Mouse (Mus musculus) MEL (cell line): ENCODE results near the gene Aldh3b3. TPM values are rescaled to one million over a fixed set of nuclear protein-coding genes. Genes with fewer than 3 reads are reported as not detected.

ENCODE experiments used
- DNase-seq: peaks from one replicate; pipeline ENCODE4 v3.0.0; 2011; ENCODE audit warnings: low read depth, low spot score
- H3K27ac ChIP-seq: 2 replicates; pipeline ENCODE4 v1.5.1; 2012; ENCODE audit warnings: low read depth, mild to moderate bottlenecking, control low read depth, low read length, moderate library complexity; ENCODE audit not compliant: control insufficient read depth
- H3K27me3 ChIP-seq, 2 experiments: fragments of 150-350 bp in 1 of 2; sonication (generic) in 1 of 2; 2 replicates each; pipeline ENCODE4 v1.6.1; 2012; ENCODE audit warnings: low read length in 2 of 2, mild to moderate bottlenecking in 2 of 2, improper control_type of control experiment in 1 of 2, moderate library complexity in 1 of 2; ENCODE audit not compliant: insufficient read depth in 2 of 2, control insufficient read depth in 1 of 2
- H3K36me3 ChIP-seq, 2 experiments: 2 replicates each; pipeline ENCODE4 v1.6.1; 2012 to 2014; ENCODE audit warnings: low read length in 2 of 2, improper control_type of control experiment in 1 of 2, inconsistent platforms in 1 of 2, mild to moderate bottlenecking in 1 of 2; ENCODE audit not compliant: insufficient read depth in 2 of 2, control insufficient read depth in 1 of 2
- H3K4me1 ChIP-seq, 2 experiments: fragments of 150-350 bp in 1 of 2; sonication (generic) in 1 of 2; 2 replicates each; pipeline ENCODE4 v1.6.1; 2012; ENCODE audit warnings: low read length in 2 of 2, improper control_type of control experiment in 1 of 2, mild to moderate bottlenecking in 1 of 2; ENCODE audit not compliant: insufficient read depth in 2 of 2, control insufficient read depth in 1 of 2
- H3K4me3 ChIP-seq, 2 experiments: fragments of 150-350 bp in 1 of 2; sonication (generic) in 1 of 2; 2 replicates each; pipeline ENCODE4 v1.5.1; 2012; ENCODE audit warnings: low read depth in 2 of 2, low read length in 2 of 2, mild to moderate bottlenecking in 2 of 2, moderate library complexity in 2 of 2, control low read depth in 1 of 2, improper control_type of control experiment in 1 of 2; ENCODE audit not compliant: control insufficient read depth in 1 of 2, insufficient read depth in 1 of 2
- H3K79me2 ChIP-seq: 2 replicates; pipeline ENCODE4 v1.6.1; 2012; ENCODE audit warnings: mild to moderate bottlenecking, low read length, moderate library complexity; ENCODE audit not compliant: control insufficient read depth, poor library complexity, insufficient read depth
- H3K9ac ChIP-seq: 2 replicates; pipeline ENCODE4 v1.6.1; 2012; ENCODE audit warnings: low read depth, mild to moderate bottlenecking, control low read depth, low read length, moderate library complexity; ENCODE audit not compliant: control insufficient read depth, poor library complexity, severe bottlenecking
- H3K9me3 ChIP-seq: fragments of 150-350 bp; sonication (generic); replicated peaks from 2 replicates; pipeline ENCODE4 v1.6.1; 2012; ENCODE audit warnings: mild to moderate bottlenecking, low read length, improper control_type of control experiment, moderate library complexity; ENCODE audit not compliant: insufficient read depth
- CHD1 ChIP-seq: IDR thresholded peaks from 2 replicates; pipeline ENCODE4 v1.6.1; 2012; ENCODE audit warnings: low read depth, mild to moderate bottlenecking, inconsistent platforms, low read length, improper control_type of control experiment
- CHD2 ChIP-seq: IDR thresholded peaks from 2 replicates; pipeline ENCODE4 v1.6.1; 2011; ENCODE audit warnings: low read length, improper control_type of control experiment
- CTCF ChIP-seq, 3 experiments: IDR thresholded peaks in 2 of 3; conservative IDR thresholded peaks in 1 of 3; 2 replicates each; pipeline ENCODE4 v1.5.1; 2011 to 2012; ENCODE audit warnings: low read length in 3 of 3, low read depth in 2 of 3, mild to moderate bottlenecking in 2 of 3, improper control_type of control experiment in 1 of 3, inconsistent platforms in 1 of 3, mixed read lengths in 1 of 3, moderate library complexity in 1 of 3; ENCODE audit not compliant: control insufficient read depth in 1 of 3, insufficient read depth in 1 of 3, poor library complexity in 1 of 3, severe bottlenecking in 1 of 3
- E2F4 ChIP-seq: IDR thresholded peaks from 2 replicates; pipeline ENCODE4 v1.6.1; 2011; ENCODE audit warnings: low read depth, low read length, improper control_type of control experiment, borderline replicate concordance
- ETS1 ChIP-seq: IDR thresholded peaks from 2 replicates; pipeline ENCODE4 v1.6.1; 2012; ENCODE audit warnings: low read depth, mild to moderate bottlenecking, inconsistent platforms, low read length, improper control_type of control experiment, moderate library complexity
- GABPA ChIP-seq: IDR thresholded peaks from 2 replicates; pipeline ENCODE4 v1.6.1; 2012; ENCODE audit warnings: low read depth, mild to moderate bottlenecking, inconsistent platforms, low read length, improper control_type of control experiment, moderate library complexity
- HCFC1 ChIP-seq: IDR thresholded peaks from 2 replicates; pipeline ENCODE4 v1.6.1; 2012; ENCODE audit warnings: low read depth, mild to moderate bottlenecking, inconsistent platforms, low read length, improper control_type of control experiment, moderate library complexity
- KAT2A ChIP-seq: conservative IDR thresholded peaks from 2 replicates; pipeline ENCODE4 v1.6.1; 2012; ENCODE audit warnings: low read depth, low read length, improper control_type of control experiment, inconsistent platforms
- MAFK ChIP-seq: IDR thresholded peaks from 2 replicates; pipeline ENCODE4 v1.6.1; 2011; ENCODE audit warnings: low read depth, mild to moderate bottlenecking, low read length, improper control_type of control experiment, borderline replicate concordance
- MAX ChIP-seq: IDR thresholded peaks from 2 replicates; pipeline ENCODE4 v1.6.1; 2011; ENCODE audit warnings: low read length, improper control_type of control experiment
- MEF2A ChIP-seq: IDR thresholded peaks from 2 replicates; pipeline ENCODE4 v1.6.1; 2014; ENCODE audit warnings: low read depth, mild to moderate bottlenecking, inconsistent platforms, low read length, improper control_type of control experiment; ENCODE audit not compliant: poor library complexity, insufficient replicate concordance, severe bottlenecking; ENCODE audit errors: extremely low read depth
- MXI1 ChIP-seq: IDR thresholded peaks from 2 replicates; pipeline ENCODE4 v1.6.1; 2011; ENCODE audit warnings: mild to moderate bottlenecking, low read depth, low read length, improper control_type of control experiment
- MYB ChIP-seq: IDR thresholded peaks from 2 replicates; pipeline ENCODE4 v1.6.1; 2011; ENCODE audit warnings: mild to moderate bottlenecking, low read depth, low read length, improper control_type of control experiment
- MYC ChIP-seq: IDR thresholded peaks from 2 replicates; pipeline ENCODE4 v1.6.1; 2011; ENCODE audit warnings: low read depth, mild to moderate bottlenecking, low read length, improper control_type of control experiment, moderate library complexity
- NELFE ChIP-seq: IDR thresholded peaks from 2 replicates; pipeline ENCODE4 v1.6.1; 2011; ENCODE audit warnings: low read depth, low read length, improper control_type of control experiment
- POLR2A ChIP-seq, 2 experiments: IDR thresholded peaks; 2 replicates each; pipeline ENCODE4 v1.6.1; 2011 to 2012; ENCODE audit warnings: low read length in 2 of 2, mild to moderate bottlenecking in 2 of 2, control low read depth in 1 of 2, improper control_type of control experiment in 1 of 2, low read depth in 1 of 2, moderate library complexity in 1 of 2; ENCODE audit not compliant: control insufficient read depth in 1 of 2, insufficient read depth in 1 of 2, poor library complexity in 1 of 2
- POLR2AphosphoS2 ChIP-seq: IDR thresholded peaks from 2 replicates; pipeline ENCODE4 v1.6.1; 2011; ENCODE audit warnings: low read length, improper control_type of control experiment
- RAD21 ChIP-seq: IDR thresholded peaks from 2 replicates; pipeline ENCODE4 v1.6.1; 2011; ENCODE audit warnings: mild to moderate bottlenecking, low read depth, low read length, improper control_type of control experiment
- RCOR1 ChIP-seq: IDR thresholded peaks from 2 replicates; pipeline ENCODE4 v1.6.1; 2012; ENCODE audit warnings: low read depth, mild to moderate bottlenecking, inconsistent platforms, low read length, improper control_type of control experiment
- SIN3A ChIP-seq: IDR thresholded peaks from 2 replicates; pipeline ENCODE4 v1.6.1; 2012; ENCODE audit warnings: low read length, improper control_type of control experiment, inconsistent platforms
- TBP ChIP-seq: IDR thresholded peaks from 2 replicates; pipeline ENCODE4 v1.8.0; 2011; ENCODE audit warnings: low read depth, low read length, improper control_type of control experiment
- UBTF ChIP-seq: IDR thresholded peaks from 2 replicates; pipeline ENCODE4 v1.6.1; 2012; ENCODE audit warnings: low read depth, mild to moderate bottlenecking, inconsistent platforms, low read length, improper control_type of control experiment, moderate library complexity, borderline replicate concordance; ENCODE audit not compliant: insufficient read depth
- USF1 ChIP-seq: IDR thresholded peaks from 2 replicates; pipeline ENCODE4 v1.6.1; 2014; ENCODE audit warnings: low read depth, mild to moderate bottlenecking, inconsistent platforms, low read length, improper control_type of control experiment, moderate library complexity
- USF2 ChIP-seq, 2 experiments: IDR thresholded peaks; 2 replicates each; pipeline ENCODE4 v1.6.1; 2011 to 2012; ENCODE audit warnings: improper control_type of control experiment in 2 of 2, low read length in 2 of 2, borderline replicate concordance in 1 of 2, inconsistent platforms in 1 of 2, low read depth in 1 of 2, mild to moderate bottlenecking in 1 of 2; ENCODE audit not compliant: insufficient read depth in 1 of 2
- ZC3H11A ChIP-seq: IDR thresholded peaks from 2 replicates; pipeline ENCODE4 v1.6.1; 2012; ENCODE audit warnings: low read depth, mild to moderate bottlenecking, inconsistent platforms, low read length, improper control_type of control experiment
- ZKSCAN1 ChIP-seq: IDR thresholded peaks from 2 replicates; pipeline ENCODE4 v1.6.1; 2012; ENCODE audit warnings: low read depth, mild to moderate bottlenecking, inconsistent platforms, low read length, improper control_type of control experiment, moderate library complexity
- ZMIZ1 ChIP-seq: IDR thresholded peaks from 2 replicates; pipeline ENCODE4 v1.6.1; 2012; ENCODE audit warnings: low read depth, mild to moderate bottlenecking, inconsistent platforms, low read length, improper control_type of control experiment, moderate library complexity
- polyA plus RNA-seq, 2 experiments: library from polyadenylated mRNA; stranded (reverse) in 1 of 2; unstranded in 1 of 2; fragments of >175 nt in 1 of 2; fragments of >200 nt in 1 of 2; gene quantifications; 2 replicates each; pipeline versions ENCODE4 v1.2.1 to v1.2.4; 2012; ENCODE audit warnings: low replicate concordance in 2 of 2, low read depth in 1 of 2; ENCODE audit not compliant: insufficient read length in 2 of 2, insufficient read depth in 1 of 2, missing spikeins in 1 of 2
- total RNA-seq: library from RNA; depleted of rRNA; stranded (reverse); fragments of 300-350 nt; gene quantifications from 2 replicates; pipeline ENCODE4 v1.2.3, GENCODE M21; 2012

Gene Aldh3b3
- total and polyA plus RNA-seq, 3 experiments = not detected

DNA sequence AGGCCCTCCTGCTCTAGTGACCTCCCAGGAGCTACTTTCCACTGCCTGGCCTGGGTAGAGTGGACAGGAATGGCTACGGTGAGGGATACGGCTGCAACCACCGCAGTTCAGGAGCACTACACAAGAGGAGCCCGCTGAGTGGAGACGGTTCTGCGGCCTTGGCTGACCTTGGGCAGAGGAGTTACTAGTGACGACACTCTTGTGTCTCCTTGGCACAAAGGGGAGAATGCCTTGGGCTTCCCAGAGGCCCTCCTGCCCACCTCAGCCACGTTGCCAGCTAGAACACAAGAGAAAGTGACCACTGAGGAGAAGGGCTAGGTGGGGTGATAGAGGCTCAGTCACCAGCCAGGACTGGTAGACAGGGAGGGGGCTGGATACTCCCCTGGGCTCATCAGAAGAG is 34.3 kb upstream of the Aldh3b3 start:
- Histone ChIP-seq H3K9ac (no peak overlapping the region), H3K27me3 (no peaks in the 10 kb centered on the region), H3K36me3 (no peaks in the 10 kb centered on the region), H3K79me2 (no peaks in the 10 kb centered on the region), H3K27ac (no peak overlapping the region), H3K4me1 (peaks cover 0 to 16% of the 10 kb centered on the region in 2 experiments; a peak in 2 of 4 replicates), H3K4me3 (no peak overlapping the region), H3K9me3 (no peaks in the 10 kb centered on the region)
- no peak for DNase-seq
- TF ChIP-seq GABPA = no peak
- no peak for TF ChIP-seq HCFC1
- TF ChIP-seq E2F4 = no peak
- TF ChIP-seq USF1 = no peak
- TF ChIP-seq CTCF (IDR thresholded peaks at IDR 0.05 in 2 of 3, conservative IDR thresholded peaks at IDR 0.05 in 1 of 3; ENCODE audit: control insufficient read depth in 1 of 3, insufficient read depth in 1 of 3, low read depth in 2 of 3, low read length in 3 of 3, poor library complexity in 1 of 3, severe bottlenecking in 1 of 3) = no peak
- TF ChIP-seq USF2 (IDR thresholded peaks at IDR 0.05; ENCODE audit: borderline replicate concordance in 1 of 2, insufficient read depth in 1 of 2, low read depth in 1 of 2, low read length in 2 of 2) = no peak
- TF ChIP-seq RCOR1 = no peak
- no peak for TF ChIP-seq MAX
- no peak for TF ChIP-seq MYB
- TF ChIP-seq POLR2A (IDR thresholded peaks at IDR 0.05; ENCODE audit: control insufficient read depth in 1 of 2, insufficient read depth in 1 of 2, low read depth in 1 of 2, low read length in 2 of 2, poor library complexity in 1 of 2) = no peak

DNA sequence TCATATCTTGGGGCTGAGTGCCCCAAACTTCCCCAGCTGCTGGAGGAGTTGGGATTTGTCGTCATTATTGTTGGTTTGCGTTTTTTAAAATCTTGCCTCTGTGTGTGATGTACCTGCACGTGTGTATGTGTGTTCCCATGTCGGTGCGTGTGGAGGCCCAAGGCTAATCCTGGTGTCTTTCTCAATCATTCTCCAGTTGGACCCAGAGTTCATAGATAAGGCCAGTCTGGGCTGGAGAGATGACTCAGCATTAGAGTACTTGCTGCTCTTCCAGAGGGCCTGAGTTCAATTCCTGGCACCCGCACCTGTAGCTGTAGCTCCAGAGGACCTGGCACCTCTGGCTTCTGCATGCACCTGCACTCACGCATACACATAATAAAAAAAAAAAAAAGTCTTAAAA is 33.6 kb upstream of the Aldh3b3 start:
- Histone ChIP-seq H3K36me3 (no peaks in the 10 kb centered on the region; a peak in 1 of 4 replicates), H3K27me3 (no peaks in the 10 kb centered on the region), H3K9me3 (no peaks in the 10 kb centered on the region), H3K79me2 (no peaks in the 10 kb centered on the region), H3K27ac (no peak overlapping the region), H3K9ac (no peak overlapping the region), H3K4me3 (no peak overlapping the region), H3K4me1 (peaks cover 0 to 17% of the 10 kb centered on the region in 2 experiments; a peak in 2 of 4 replicates)
- TF ChIP-seq SIN3A = no peak
- TF ChIP-seq CHD1 = no peak
- no peak for TF ChIP-seq RAD21
- TF ChIP-seq USF1 = no peak
- TF ChIP-seq KAT2A = no peak
- no peak for TF ChIP-seq MAFK
- TF ChIP-seq UBTF = no peak
- TF ChIP-seq ZC3H11A = no peak
- no peak for TF ChIP-seq ZKSCAN1
- no peak for TF ChIP-seq TBP
- TF ChIP-seq CHD2 = no peak
- no peak for TF ChIP-seq MEF2A
- no peak for TF ChIP-seq RCOR1
- no peak for TF ChIP-seq MXI1
- TF ChIP-seq MYC = no peak
- no peak for TF ChIP-seq POLR2AphosphoS2
- no peak for TF ChIP-seq ZMIZ1
- TF ChIP-seq NELFE = no peak
- no peak for TF ChIP-seq ETS1
- DNase-seq = no peak
